Mouse (Mus musculus) right cerebral cortex, adult 2 months (tissue): ENCODE data around the gene Gm10491.
"Not testable (repeated sequence)": the region's sequence is repeated elsewhere in the genome, so short reads cannot be mapped to it uniquely, and the experiment has no call there.

Experiments used
- DNase-seq, 2 experiments: peaks; one replicate each; pipeline ENCODE4 v3.0.0; 2021 to 2022; ENCODE audit warnings: low spot score in 2 of 2

Gm10491 gene

DNA sequence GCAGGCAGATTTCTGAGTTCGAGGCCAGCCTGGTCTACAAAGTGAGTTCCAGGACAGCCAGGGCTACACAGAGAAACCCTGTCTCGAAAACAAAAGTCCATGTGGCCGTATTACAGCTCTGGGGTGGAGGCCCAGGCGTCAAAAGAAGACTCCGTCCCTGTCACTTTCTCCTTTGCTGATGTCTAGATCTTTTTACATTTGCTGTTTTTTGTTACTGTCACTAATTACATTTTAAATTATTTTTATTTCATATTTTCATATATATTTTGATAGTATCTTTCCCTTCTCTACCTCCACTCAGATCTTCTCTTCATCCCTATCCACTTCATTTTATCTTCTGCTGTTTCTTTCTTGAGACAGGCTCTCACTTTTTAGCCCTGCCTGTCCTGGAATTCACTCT is at the start of gene Gm10491:
Gene Gm10491, minus strand, starts transcription at position 101 of the 400 bp plus-strand sequence.
- DNase-seq, result no peak

DNA sequence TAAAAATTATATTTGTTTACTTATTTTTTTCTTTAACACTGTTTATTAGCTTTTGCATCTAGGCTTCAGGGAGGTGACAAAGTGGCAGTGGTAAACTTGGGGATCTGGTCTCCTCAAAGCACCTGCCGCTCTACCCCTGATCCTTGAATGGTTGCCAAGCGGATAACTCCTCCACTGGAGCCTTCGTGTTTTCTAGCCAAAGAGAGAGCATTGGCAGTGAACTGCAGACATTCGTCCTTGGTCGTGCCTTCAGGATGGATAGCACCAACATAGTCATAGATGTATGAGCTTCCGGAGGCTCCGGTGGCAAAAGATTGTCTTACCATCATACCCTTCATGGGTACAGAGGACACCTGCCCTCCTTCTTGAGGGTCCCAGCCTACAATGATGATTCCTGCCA is 42.5 kb upstream of the Gm10491 start:
- no peak for DNase-seq

DNA sequence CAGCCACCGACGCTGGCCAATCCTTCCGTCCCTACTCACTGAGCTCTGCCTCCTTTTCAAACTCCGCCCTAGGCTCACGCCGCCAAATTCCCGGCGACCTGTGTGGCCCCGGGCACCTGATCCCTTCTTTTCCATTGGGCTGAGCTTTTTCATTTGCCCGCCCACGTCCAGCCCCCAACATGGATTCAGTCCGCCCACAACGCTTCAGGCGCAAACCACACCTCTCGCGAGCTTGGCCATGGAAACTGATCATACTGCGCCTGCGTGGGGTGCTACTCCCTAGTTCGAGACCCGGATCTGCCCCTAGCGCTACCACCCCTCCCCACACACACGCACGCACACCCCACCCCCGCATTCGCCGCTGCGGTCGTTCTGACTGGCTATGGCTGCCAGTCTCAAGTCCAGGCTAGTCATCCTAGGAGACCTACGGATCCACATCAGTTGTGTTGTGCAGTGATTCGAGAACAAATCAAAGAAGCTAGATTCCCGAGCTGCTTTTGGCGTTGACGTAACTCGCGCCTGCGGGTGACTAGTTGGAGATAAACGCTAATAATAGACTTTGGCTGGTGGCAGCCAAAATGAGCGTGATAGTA is 40.4 kb upstream of the Gm10491 start:
- DNase-seq, result peak; percentile 92 to 93

GRCm38 (mm10) chrX:7947108-7947899 is 39.7 kb upstream of the Gm10491 start, which contains the start of gene Hdac6:
Gene Hdac6, minus strand, starts transcription at chrX:7947889.
- DNase-seq, result no peak

- no peak for DNase-seq
Observed at GRCm38 (mm10) chrX:7945618-7946017, 38.0 kb upstream of the Gm10491 start.

- no peak for DNase-seq
Observed at GRCm38 (mm10) chrX:7937667-7938066, 30.0 kb upstream of the Gm10491 start.

- no peak for DNase-seq
Observed at GRCm38 (mm10) chrX:7936874-7937273, 29.2 kb upstream of the Gm10491 start.

- no peak for DNase-seq
Observed at GRCm38 (mm10) chrX:7928270-7928790, 20.7 kb upstream of the Gm10491 start, which contains the start of gene Eras. Gene Eras, minus strand, starts transcription at chrX:7928607.

GRCm38 (mm10) chrX:7927116-7927515 is 19.5 kb upstream of the Gm10491 start:
- DNase-seq, result no peak

GRCm38 (mm10) chrX:7926266-7926665 is 18.6 kb upstream of the Gm10491 start:
- no peak for DNase-seq

- DNase-seq, result no peak
Observed at GRCm38 (mm10) chrX:7922032-7922431, 14.4 kb upstream of the Gm10491 start.

- peak; percentile 36 to 55 for DNase-seq
Observed at GRCm38 (mm10) chrX:7919601-7920383, 12.2 kb upstream of the Gm10491 start, which contains the start of gene Pcsk1n. Gene Pcsk1n, plus strand, starts transcription at chrX:7919822.

- DNase-seq, result not testable (repeated sequence)
Observed at GRCm38 (mm10) chrX:7917960-7918359, 10.3 kb upstream of the Gm10491 start.

- DNase-seq, result not testable (repeated sequence)
Observed at GRCm38 (mm10) chrX:7915669-7916068, 8.0 kb upstream of the Gm10491 start.

DNA sequence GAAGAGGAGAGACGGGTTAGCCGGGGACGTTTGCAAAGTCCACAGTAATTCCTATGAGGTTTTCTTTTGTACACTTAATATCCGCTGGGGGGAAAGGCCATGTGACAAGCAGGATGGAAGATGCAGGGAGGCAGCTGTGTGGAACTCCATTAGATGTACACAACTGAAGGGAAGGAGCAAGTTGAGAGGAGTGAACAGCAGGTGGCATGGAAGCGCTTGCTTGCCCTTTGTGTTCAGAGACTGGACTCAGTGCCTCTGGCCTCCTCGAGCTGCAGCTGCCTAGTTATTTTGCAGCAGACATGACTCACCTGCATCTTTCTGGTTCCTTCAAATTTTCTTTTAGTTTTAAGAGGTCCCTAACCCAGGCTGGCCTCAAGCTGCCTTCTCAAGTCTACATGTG is 2.8 kb upstream of the Gm10491 start:
- no peak for DNase-seq

GRCm38 (mm10) chrX:7909242-7909641 is 1.6 kb upstream of the Gm10491 start, which contains the start of gene Gm10490:
Gene Gm10490, plus strand, starts transcription at chrX:7909542.
- DNase-seq, result not testable (repeated sequence)

DNA sequence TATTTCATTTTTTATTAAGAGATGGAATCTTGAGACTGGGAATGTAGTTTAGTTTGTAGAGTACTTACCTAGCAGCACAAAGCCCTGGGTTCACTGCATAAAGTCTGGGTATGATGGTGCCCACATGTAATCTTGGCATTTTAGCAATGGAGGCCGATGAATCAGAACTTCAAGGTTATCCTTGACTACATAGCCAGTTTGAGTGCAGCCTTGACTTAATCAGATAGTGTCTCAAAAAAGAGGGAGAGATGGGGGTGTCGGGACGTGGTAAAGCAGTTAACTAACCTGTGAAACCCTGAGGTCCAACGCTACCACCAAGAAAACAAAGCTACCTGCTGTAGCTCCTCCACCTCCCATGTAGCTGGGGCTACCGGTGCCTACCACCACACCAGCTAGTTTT is 3.2 kb downstream of the Gm10491 start:
- no peak for DNase-seq

GRCm38 (mm10) chrX:7898880-7899874 is 8.5 kb downstream of the Gm10491 start, which contains the start of the genes Pqbp1 and Timm17b:
Gene Pqbp1, minus strand, starts transcription at chrX:7899269.
Gene Timm17b, plus strand, starts transcription at chrX:7899357.
- peak; percentile 84 to 91 for DNase-seq

- no peak for DNase-seq
Observed at GRCm38 (mm10) chrX:7898211-7898610, 9.4 kb downstream of the Gm10491 start.

DNA sequence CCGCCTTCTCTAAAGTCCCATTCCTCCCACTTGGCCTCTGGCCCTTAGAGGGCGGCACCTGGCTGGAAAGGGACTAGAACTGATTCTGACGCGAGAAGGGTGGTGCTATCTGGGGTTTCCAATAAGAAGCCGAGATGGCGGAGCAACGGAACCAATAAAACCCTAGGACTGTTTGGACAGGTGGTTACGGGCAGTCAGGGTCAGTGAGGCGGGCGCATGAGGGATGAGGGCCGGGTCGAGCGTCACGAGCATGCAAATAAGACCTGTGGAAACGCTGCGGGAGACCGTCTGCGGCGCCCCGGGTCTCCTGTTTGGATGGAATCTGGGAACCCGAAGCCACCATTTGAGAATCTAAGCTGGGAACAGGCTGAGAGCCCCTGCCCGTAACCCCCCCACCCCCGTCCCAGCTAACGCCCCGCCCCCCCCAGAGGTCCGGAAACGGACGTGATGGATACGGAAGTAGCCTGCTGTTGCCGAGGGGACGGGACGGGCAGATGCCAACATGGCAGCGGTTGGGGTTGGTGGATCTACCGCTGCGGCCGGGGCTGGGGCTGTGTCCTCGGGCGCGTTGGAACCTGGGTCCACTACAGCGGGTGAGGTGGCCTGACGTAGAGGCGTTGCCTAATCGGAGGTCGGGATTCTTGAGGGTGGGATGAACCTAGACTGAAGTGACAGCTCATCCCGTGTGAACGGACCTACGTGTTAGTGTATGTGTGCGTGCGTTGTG is 23.6 kb downstream of the Gm10491 start, which contains the start of gene Slc35a2:
Gene Slc35a2, plus strand, starts transcription at position 188 of the 727 bp plus-strand sequence.
- DNase-seq, result peak; percentile 74
